Mouse (Mus musculus): Measurements from ENCODE around the gene Faf1.

GRCm38 (mm10) chr4:109901076-109901475 lies 224.7 kb downstream of the Faf1 start:
- no peak for TF ChIP-seq GATA1 (IDR thresholded peaks at IDR 0.05; ENCODE audit: borderline replicate concordance, low read length)
- no peak for TF ChIP-seq FLI1 (IDR thresholded peaks at IDR 0.05; ENCODE audit: low read length)

Measured in megakaryocyte, embryonic 14.5 days (primary cell).